Mouse (Mus musculus) kidney, embryonic 15.5 days (tissue): Measurements from ENCODE around the gene Cyp2b10. TPM values are rescaled to one million over a fixed set of nuclear protein-coding genes. Genes with fewer than 3 reads are reported as not detected.
"Not testable (repeated sequence)": the region's sequence is repeated elsewhere in the genome, so short reads cannot be mapped to it uniquely, and the experiment has no call there.

Experiments
- ATAC-seq: fragments of 200-750 bp; cut with Nextera tagmentation; replicated peaks from 2 replicates; pipeline ENCODE4 v1.8.0; 2017; ENCODE audit warnings: moderate TSS enrichment; ENCODE audit not compliant: low FRiP score
- H3K27ac ChIP-seq: fragments of 300-500 bp; sonication (generic); 2 replicates; pipeline ENCODE4 v1.5.1; 2015; ENCODE audit warnings: mild to moderate bottlenecking, inconsistent platforms
- H3K27me3 ChIP-seq: fragments of 300-500 bp; sonication (generic); 2 replicates; pipeline ENCODE4 v1.6.1; 2015; ENCODE audit warnings: inconsistent platforms
- H3K36me3 ChIP-seq: fragments of 300-500 bp; sonication (generic); 2 replicates; pipeline ENCODE4 v1.6.1; 2015; ENCODE audit warnings: inconsistent platforms
- H3K4me1 ChIP-seq: fragments of 300-500 bp; sonication (generic); 2 replicates; pipeline ENCODE4 v1.6.1; 2015; ENCODE audit warnings: inconsistent platforms
- H3K4me2 ChIP-seq: fragments of 300-500 bp; sonication (generic); 2 replicates; pipeline ENCODE4 v1.6.1; 2015; ENCODE audit warnings: moderate library complexity, mild to moderate bottlenecking, inconsistent platforms
- H3K4me3 ChIP-seq: fragments of 300-500 bp; sonication (generic); replicated peaks from 2 replicates; pipeline ENCODE4 v1.5.1; 2015; ENCODE audit warnings: mild to moderate bottlenecking, inconsistent platforms
- H3K9ac ChIP-seq: fragments of 300-500 bp; sonication (generic); 2 replicates; pipeline ENCODE4 v1.6.1; 2015; ENCODE audit warnings: mild to moderate bottlenecking, inconsistent platforms
- H3K9me3 ChIP-seq: fragments of 300-500 bp; sonication (generic); replicated peaks from 2 replicates; pipeline ENCODE4 v1.6.1; 2016; ENCODE audit warnings: inconsistent platforms
- WGBS: fragments of 180-500 bp; shearing (Covaris S2); methylation state at CpG from one replicate; pipeline ENCODE4 v1.1.7; 2015; ENCODE audit warnings: mixed read lengths; 5-methylcytosine and 5-hydroxymethylcytosine counted together
- polyA plus RNA-seq: library from polyadenylated mRNA; unstranded; fragments of >200 nt; fragmentation: Nextera tagmentation; extraction: Ambion mirVana; gene quantifications from 2 replicates; pipeline ENCODE4 v1.2.1, GENCODE M21; 2015

The Cyp2b10 gene
- polyA plus RNA-seq, 1 experiment from 2014 or later = not detected

- no peaks in the 10 kb centered on the region for H3K4me1 ChIP-seq
- H3K27ac ChIP-seq = no peak overlapping the region
- WGBS = 84% methylated on average over 1 of the region's 1 CpGs
- H3K27me3 ChIP-seq = peaks cover 20% of the 10 kb centered on the region
- no peak overlapping the region for H3K4me3 ChIP-seq
- no peaks in the 10 kb centered on the region for H3K9me3 ChIP-seq
- no peak overlapping the region for H3K9ac ChIP-seq
- H3K36me3 ChIP-seq = no peaks in the 10 kb centered on the region
- no peak for ATAC-seq
- no peak overlapping the region for H3K4me2 ChIP-seq
Measured at GRCm38 (mm10) chr7:25884272-25884671, 13.1 kb upstream of the Cyp2b10 start.

GRCm38 (mm10) chr7:25887758-25888157 is 9.7 kb upstream of the Cyp2b10 start:
- Histone ChIP-seq H3K9me3 (no peaks in the 10 kb centered on the region), H3K27me3 (0 out of 2 replicates have a peak, but pooled peaks cover 6% of the 10 kb centered on the region), H3K36me3 (no peaks in the 10 kb centered on the region), H3K4me3 (no peak overlapping the region), H3K4me2 (no peak overlapping the region), H3K4me1 (no peaks in the 10 kb centered on the region), H3K27ac (no peak overlapping the region), H3K9ac (no peak overlapping the region)
- ATAC-seq = no peak
- WGBS = 85% methylated on average over 3 of the region's 3 CpGs

GRCm38 (mm10) chr7:25893159-25893558 is 4.3 kb upstream of the Cyp2b10 start:
- Histone ChIP-seq H3K4me2 (no peak overlapping the region), H3K27ac (no peak overlapping the region), H3K9ac (no peak overlapping the region), H3K4me1 (no peaks in the 10 kb centered on the region), H3K36me3 (no peaks in the 10 kb centered on the region), H3K9me3 (no peaks in the 10 kb centered on the region), H3K27me3 (no peaks in the 10 kb centered on the region), H3K4me3 (no peak overlapping the region)
- WGBS = 83% methylated on average over 5 of the region's 5 CpGs
- ATAC-seq = no peak

- Histone ChIP-seq H3K4me2 (no peak overlapping the region), H3K9me3 (no peaks in the 10 kb centered on the region), H3K4me3 (no peak overlapping the region), H3K27ac (no peak overlapping the region), H3K9ac (no peak overlapping the region), H3K4me1 (no peaks in the 10 kb centered on the region), H3K27me3 (no peaks in the 10 kb centered on the region), H3K36me3 (no peaks in the 10 kb centered on the region)
- no peak for ATAC-seq
- 52% methylated on average over 1 of the region's 1 CpGs for WGBS
Measured at GRCm38 (mm10) chr7:25895162-25895561, 2.3 kb upstream of the Cyp2b10 start.

- H3K4me1 ChIP-seq = 0 out of 2 replicates have a peak, but pooled peaks cover 7% of the 10 kb centered on the region
- H3K4me2 ChIP-seq = no peak overlapping the region
- H3K9ac ChIP-seq = no peak overlapping the region
- H3K9me3 ChIP-seq = no peaks in the 10 kb centered on the region
- H3K27ac ChIP-seq = no peak overlapping the region
- no peak overlapping the region for H3K4me3 ChIP-seq
- H3K36me3 ChIP-seq = no peaks in the 10 kb centered on the region
- no peaks in the 10 kb centered on the region for H3K27me3 ChIP-seq
- WGBS = 80% methylated on average over 7 of the region's 7 CpGs
- no peak for ATAC-seq
Measured at GRCm38 (mm10) chr7:25898064-25898463, 644 bp downstream of the Cyp2b10 start.

- WGBS = 41% methylated on average over 8 of the region's 8 CpGs
- H3K4me2 ChIP-seq = no peak overlapping the region
- ATAC-seq = no peak
Measured at GRCm38 (mm10) chr7:25902061-25902690, 4.8 kb downstream of the Cyp2b10 start.

GRCm38 (mm10) chr7:25903156-25903555 is 5.7 kb downstream of the Cyp2b10 start:
- Histone ChIP-seq H3K4me3 (no peak overlapping the region), H3K4me2 (no peak overlapping the region), H3K27ac (no peak overlapping the region), H3K27me3 (no peaks in the 10 kb centered on the region), H3K36me3 (no peaks in the 10 kb centered on the region), H3K4me1 (0 out of 2 replicates have a peak, but pooled peaks cover 8% of the 10 kb centered on the region), H3K9me3 (no peaks in the 10 kb centered on the region), H3K9ac (no peak overlapping the region)
- WGBS = 59% methylated on average over 14 of the region's 14 CpGs
- ATAC-seq = no peak

More at GRCm38 (mm10) chr7:25902061-25902690, 4.8 kb downstream of the Cyp2b10 start:
- Histone ChIP-seq H3K4me1 (0 out of 2 replicates have a peak, but pooled peaks cover 8% of the 10 kb centered on the region), H3K9ac (no peak overlapping the region), H3K27me3 (no peaks in the 10 kb centered on the region), H3K4me3 (no peak overlapping the region), H3K36me3 (no peaks in the 10 kb centered on the region), H3K27ac (no peak overlapping the region), H3K9me3 (no peaks in the 10 kb centered on the region)

GRCm38 (mm10) chr7:25904066-25904465 is 6.6 kb downstream of the Cyp2b10 start:
- no peak for ATAC-seq
- no peaks in the 10 kb centered on the region for H3K9me3 ChIP-seq
- H3K4me3 ChIP-seq = no peak overlapping the region
- H3K4me1 ChIP-seq = 0 out of 2 replicates have a peak, but pooled peaks cover 8% of the 10 kb centered on the region
- H3K27me3 ChIP-seq = no peaks in the 10 kb centered on the region
- no peak overlapping the region for H3K9ac ChIP-seq
- WGBS = 54% methylated on average over 3 of the region's 3 CpGs
- H3K27ac ChIP-seq = no peak overlapping the region
- H3K4me2 ChIP-seq = no peak overlapping the region
- H3K36me3 ChIP-seq = no peaks in the 10 kb centered on the region

- Histone ChIP-seq H3K27ac (no peak overlapping the region), H3K4me3 (no peak overlapping the region), H3K4me2 (no peak overlapping the region), H3K36me3 (no peaks in the 10 kb centered on the region), H3K27me3 (no peaks in the 10 kb centered on the region), H3K9ac (no peak overlapping the region), H3K9me3 (no peaks in the 10 kb centered on the region), H3K4me1 (0 out of 2 replicates have a peak, but pooled peaks cover 8% of the 10 kb centered on the region)
- no peak for ATAC-seq
- 72% methylated on average over 10 of the region's 10 CpGs for WGBS
Measured at GRCm38 (mm10) chr7:25904489-25904888, 7.1 kb downstream of the Cyp2b10 start.

- no peak overlapping the region for H3K4me3 ChIP-seq
- H3K27ac ChIP-seq = no peak overlapping the region
- no peaks in the 10 kb centered on the region for H3K36me3 ChIP-seq
- H3K9ac ChIP-seq = no peak overlapping the region
- H3K4me2 ChIP-seq = no peak overlapping the region
- 72% methylated on average over 6 of the region's 6 CpGs for WGBS
- 0 out of 2 replicates have a peak, but pooled peaks cover 7% of the 10 kb centered on the region for H3K4me1 ChIP-seq
- H3K9me3 ChIP-seq = no peaks in the 10 kb centered on the region
- no peaks in the 10 kb centered on the region for H3K27me3 ChIP-seq
- no peak for ATAC-seq
Measured at GRCm38 (mm10) chr7:25907380-25907779, 10.0 kb downstream of the Cyp2b10 start.

GRCm38 (mm10) chr7:25910046-25910445 is 12.6 kb downstream of the Cyp2b10 start:
- Histone ChIP-seq H3K27ac (no peak overlapping the region), H3K9ac (no peak overlapping the region), H3K4me1 (no peaks in the 10 kb centered on the region), H3K9me3 (no peaks in the 10 kb centered on the region), H3K36me3 (no peaks in the 10 kb centered on the region), H3K4me3 (no peak overlapping the region), H3K27me3 (no peaks in the 10 kb centered on the region), H3K4me2 (no peak overlapping the region)
- ATAC-seq = no peak
- WGBS = 79% methylated on average over 2 of the region's 2 CpGs

- H3K27me3 ChIP-seq = no peaks in the 10 kb centered on the region
- 79% methylated on average over 1 of the region's 1 CpGs for WGBS
Measured at GRCm38 (mm10) chr7:25916116-25916515, 18.7 kb downstream of the Cyp2b10 start.

GRCm38 (mm10) chr7:25917271-25917670 is 19.9 kb downstream of the Cyp2b10 start:
- H3K9me3 ChIP-seq, H3K4me2 ChIP-seq, H3K4me1 ChIP-seq, H3K9ac ChIP-seq, H3K36me3 ChIP-seq, H3K27ac ChIP-seq, ATAC-seq, H3K27me3 ChIP-seq, H3K4me3 ChIP-seq: not testable (repeated sequence)
- 60% methylated on average over 5 of the region's 5 CpGs for WGBS

More at GRCm38 (mm10) chr7:25916116-25916515, 18.7 kb downstream of the Cyp2b10 start:
- Histone ChIP-seq H3K36me3 (no peaks in the 10 kb centered on the region), H3K27ac (no peak overlapping the region), H3K9me3 (no peaks in the 10 kb centered on the region), H3K4me3 (no peak overlapping the region), H3K4me1 (no peaks in the 10 kb centered on the region), H3K4me2 (no peak overlapping the region), H3K9ac (no peak overlapping the region)
- no peak for ATAC-seq
